Mouse (Mus musculus) gonadal fat pad, adult 2 months (tissue): ENCODE measurements around the gene Sord. TPM values are rescaled to one million over a fixed set of nuclear protein-coding genes. Genes with fewer than 3 reads are reported as not detected.

Experiments used
- DNase-seq: peaks from one replicate; pipeline ENCODE4 v3.0.0-alpha.2; 2012; ENCODE audit warnings: low read depth
- polyA plus RNA-seq: library from polyadenylated mRNA; depleted of rRNA; stranded (reverse); fragments of >200 nt; gene quantifications from 2 replicates; pipeline ENCODE4 v1.2.3, GENCODE M21; 2012; rRNA removed

Gene Sord
- polyA plus RNA-seq, 1 experiment, result 31.2 TPM

GRCm38 (mm10) chr2:122301921-122302573 lies 67.5 kb downstream of the Sord start:
- no peak for DNase-seq

- DNase-seq, result no peak
Measured at GRCm38 (mm10) chr2:122302574-122303241, 68.2 kb downstream of the Sord start.

- no peak for DNase-seq
Measured at GRCm38 (mm10) chr2:122304544-122304943, 70.0 kb downstream of the Sord start.

- DNase-seq, result no peak
Measured at GRCm38 (mm10) chr2:122305097-122305892, 70.7 kb downstream of the Sord start.

- DNase-seq, result no peak
Measured at GRCm38 (mm10) chr2:122306184-122306583, 71.6 kb downstream of the Sord start.

- DNase-seq, result no peak
Measured at GRCm38 (mm10) chr2:122309647-122310046, 75.1 kb downstream of the Sord start.

- no peak for DNase-seq
Measured at GRCm38 (mm10) chr2:122311561-122311960, 77.0 kb downstream of the Sord start.

- DNase-seq, result peak; percentile 55
Measured at GRCm38 (mm10) chr2:122312722-122313417, 78.3 kb downstream of the Sord start.

GRCm38 (mm10) chr2:122313536-122313935 lies 79.0 kb downstream of the Sord start, which contains the start of gene Duoxa1:
Duoxa1 (minus strand) TSS chr2:122313730.
- DNase-seq, result no peak

Other genes starting within 250 kb of the Sord start
- gene Eif3j1, start 206.2 kb upstream of the Sord start, polyA plus RNA-seq, result 4.0 and 6.4 TPM in 2 replicates
- 12.1 and 17.1 TPM in 2 replicates for gene Spg11, start 116.4 kb upstream of the Sord start, polyA plus RNA-seq
- gene B2m, start 87.1 kb upstream of the Sord start, polyA plus RNA-seq, result 997 and 1,419 TPM in 2 replicates
- 0.15 and 0.23 TPM in 2 replicates for gene Trim69, start 74.0 kb upstream of the Sord start, polyA plus RNA-seq
- 0.13 and 0.38 TPM in 2 replicates for gene Patl2, start 48.6 kb upstream of the Sord start, polyA plus RNA-seq
- not detected in 2 replicates for gene Terb2, start 48.5 kb upstream of the Sord start, polyA plus RNA-seq
- gene Duox2, start 63.7 kb downstream of the Sord start, polyA plus RNA-seq, result 0.56 and 0.57 TPM in 2 replicates
- gene Duoxa2, start 64.2 kb downstream of the Sord start, polyA plus RNA-seq, result 0.30 and 0.32 TPM in 2 replicates
- gene Duoxa1, start 79.0 kb downstream of the Sord start, polyA plus RNA-seq, result 2.1 and 7.9 TPM in 2 replicates
- gene Duox1, start 80.9 kb downstream of the Sord start, polyA plus RNA-seq, result 0.08 and 0.39 TPM in 2 replicates
- 12.9 and 15.7 TPM in 2 replicates for gene Shf, start 134.4 kb downstream of the Sord start, polyA plus RNA-seq
- gene Slc28a2, start 191.7 kb downstream of the Sord start, polyA plus RNA-seq, result 9.3 and 13.3 TPM in 2 replicates